Mouse (Mus musculus) cerebellum, adult 2 months (tissue): Measurements from ENCODE around the gene Atp2a1.

Experiments
- CTCF ChIP-seq: fragments of 200-500 bp; IDR thresholded peaks from 2 replicates; pipeline ENCODE4 v1.5.1; 2011; ENCODE audit warnings: low read depth, mild to moderate bottlenecking, control low read depth, low read length, moderate library complexity, borderline replicate concordance; ENCODE audit not compliant: insufficient read depth
- POLR2A ChIP-seq: fragments of 200-500 bp; IDR thresholded peaks from 2 replicates; pipeline ENCODE4 v1.6.1; 2011; ENCODE audit warnings: low read length, control low read depth, borderline replicate concordance; ENCODE audit not compliant: insufficient read depth

DNA sequence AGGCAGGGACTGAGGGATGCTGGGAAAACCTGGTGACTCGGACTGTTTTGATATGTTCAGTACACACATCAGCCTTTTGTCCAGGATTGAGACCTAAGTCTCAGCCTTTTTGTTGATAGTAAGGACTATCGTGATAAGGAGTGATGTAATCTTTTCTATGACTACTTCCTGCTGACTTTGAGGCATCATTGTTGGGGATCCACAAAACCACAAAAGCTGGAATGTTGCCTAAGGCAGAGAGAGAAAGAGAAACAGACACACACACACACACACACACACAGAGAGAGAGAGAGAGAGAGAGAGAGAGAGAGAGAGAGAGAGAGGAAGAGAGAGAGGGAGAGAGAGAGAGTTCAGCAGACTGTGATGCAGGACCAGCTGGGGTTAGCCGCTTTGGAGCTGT lies 44.4 kb downstream of the Atp2a1 start:
- TF ChIP-seq POLR2A, result no peak
- TF ChIP-seq CTCF, result no peak
